Mouse (Mus musculus) megakaryocyte, embryonic 14.5 days (primary cell): Measurements from ENCODE around the gene Tbccd1. TPM values are rescaled to one million over a fixed set of nuclear protein-coding genes. Genes with fewer than 3 reads are reported as not detected.

Experiments
- H3K27me3 ChIP-seq: replicated peaks from 2 replicates; pipeline ENCODE3; 2012; ENCODE audit warnings: inconsistent platforms
- H3K36me3 ChIP-seq: replicated peaks from 2 replicates; pipeline ENCODE3; 2012; ENCODE audit warnings: low read length, inconsistent platforms, mixed read lengths
- H3K4me1 ChIP-seq: 2 replicates; pipeline ENCODE4 v1.6.1; 2012; ENCODE audit warnings: inconsistent platforms
- H3K4me3 ChIP-seq: replicated peaks from 2 replicates; pipeline ENCODE3; 2012; ENCODE audit warnings: moderate library complexity, mild to moderate bottlenecking, inconsistent platforms
- H3K9me3 ChIP-seq: 2 replicates; pipeline ENCODE4 v1.6.1; 2012; ENCODE audit warnings: inconsistent platforms
- FLI1 ChIP-seq: IDR thresholded peaks from 2 replicates; pipeline ENCODE4 v1.6.1; 2012; ENCODE audit warnings: low read length, inconsistent platforms, mixed read lengths
- GATA1 ChIP-seq: IDR thresholded peaks from 3 replicates; pipeline ENCODE4 v1.6.1; 2012; ENCODE audit warnings: mixed read lengths, low read length, inconsistent platforms, borderline replicate concordance
- polyA plus RNA-seq: library from polyadenylated mRNA; stranded (reverse); fragments of >175 nt; gene quantifications from 2 replicates; pipeline ENCODE4 v1.2.3, GENCODE M21; 2012; ENCODE audit warnings: low replicate concordance; ENCODE audit not compliant: insufficient read depth

Gene Tbccd1
- polyA plus RNA-seq, 1 experiment, result 2.5 TPM

DNA sequence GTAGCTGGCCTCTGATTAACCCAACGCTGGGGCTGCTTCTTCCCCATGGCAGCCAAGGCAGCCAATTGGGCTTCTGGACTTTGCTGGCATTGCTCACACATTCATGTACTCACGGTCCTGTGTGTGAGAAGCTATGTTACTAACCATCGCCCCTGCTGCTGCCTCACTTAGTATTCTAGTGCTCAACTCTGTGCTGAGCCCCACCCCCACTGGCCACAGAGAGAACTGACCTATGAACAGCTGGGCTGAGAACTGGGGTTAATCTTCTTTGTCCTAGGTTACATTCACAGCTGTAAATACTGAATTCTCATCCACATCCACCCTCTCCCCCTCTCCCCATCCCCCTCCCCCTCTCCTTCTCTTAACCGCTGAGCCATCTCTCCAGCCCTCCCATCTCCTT, 31.4 kb upstream of the Tbccd1 start:
- no peaks in the 10 kb centered on the region for H3K36me3 ChIP-seq
- TF ChIP-seq GATA1 (no peak), FLI1 (no peak)

DNA sequence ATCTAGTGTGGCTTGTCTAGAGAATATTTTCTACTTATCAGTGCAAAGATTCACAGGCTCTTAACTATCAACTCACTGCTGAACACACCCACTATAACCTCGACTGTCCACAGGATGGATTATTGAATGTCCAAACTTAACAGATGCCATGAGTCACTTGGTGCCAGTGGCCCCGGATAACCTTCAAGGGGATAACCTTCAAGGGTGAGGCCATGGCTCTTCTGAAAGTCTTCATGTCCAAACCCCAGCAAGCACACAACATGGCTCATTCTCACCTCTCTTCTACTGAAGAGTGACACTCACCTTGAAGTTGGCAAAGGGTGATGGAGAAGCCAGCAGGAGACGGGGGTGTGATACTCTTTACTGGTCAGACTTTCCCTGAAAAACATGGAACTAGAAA, 29.3 kb upstream of the Tbccd1 start:
- no peak for TF ChIP-seq GATA1
- TF ChIP-seq FLI1, result no peak
- H3K4me1 ChIP-seq, result peaks cover 31% of the 10 kb centered on the region
- peaks cover 51% of the 10 kb centered on the region for H3K27me3 ChIP-seq
- no peak overlapping the region for H3K4me3 ChIP-seq
- H3K9me3 ChIP-seq, result no peaks in the 10 kb centered on the region
- no peaks in the 10 kb centered on the region for H3K36me3 ChIP-seq

More for the DNA sequence above, 31.4 kb upstream of the Tbccd1 start:
- H3K4me1 ChIP-seq, result peaks cover 21% of the 10 kb centered on the region
- H3K27me3 ChIP-seq, result peaks cover 55% of the 10 kb centered on the region
- no peaks in the 10 kb centered on the region for H3K9me3 ChIP-seq
- no peak overlapping the region for H3K4me3 ChIP-seq

DNA sequence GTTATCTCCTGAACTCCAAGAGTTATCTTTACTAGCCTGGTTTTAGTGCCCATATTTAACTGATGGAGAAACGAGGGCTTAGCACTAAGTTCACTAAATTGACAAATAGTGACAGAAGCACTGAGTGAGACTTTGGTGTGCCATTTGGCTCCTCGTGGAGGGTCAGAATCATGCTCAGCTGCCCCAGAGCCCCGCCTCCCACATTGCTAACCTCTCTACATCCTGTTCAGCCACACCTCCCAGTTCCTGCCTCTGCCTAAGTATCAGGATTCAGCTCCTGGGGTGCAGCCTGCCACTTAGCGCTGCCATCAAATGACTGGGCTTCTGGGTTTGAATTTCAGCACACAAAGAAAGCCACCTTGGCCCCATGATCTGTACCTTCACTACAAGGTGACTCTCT, 27.9 kb upstream of the Tbccd1 start:
- peaks cover 40% of the 10 kb centered on the region for H3K27me3 ChIP-seq
- peaks cover 34% of the 10 kb centered on the region for H3K4me1 ChIP-seq
- TF ChIP-seq FLI1, result no peak
- no peak for TF ChIP-seq GATA1
- no peak overlapping the region for H3K4me3 ChIP-seq
- no peaks in the 10 kb centered on the region for H3K9me3 ChIP-seq
- H3K36me3 ChIP-seq, result no peaks in the 10 kb centered on the region

DNA sequence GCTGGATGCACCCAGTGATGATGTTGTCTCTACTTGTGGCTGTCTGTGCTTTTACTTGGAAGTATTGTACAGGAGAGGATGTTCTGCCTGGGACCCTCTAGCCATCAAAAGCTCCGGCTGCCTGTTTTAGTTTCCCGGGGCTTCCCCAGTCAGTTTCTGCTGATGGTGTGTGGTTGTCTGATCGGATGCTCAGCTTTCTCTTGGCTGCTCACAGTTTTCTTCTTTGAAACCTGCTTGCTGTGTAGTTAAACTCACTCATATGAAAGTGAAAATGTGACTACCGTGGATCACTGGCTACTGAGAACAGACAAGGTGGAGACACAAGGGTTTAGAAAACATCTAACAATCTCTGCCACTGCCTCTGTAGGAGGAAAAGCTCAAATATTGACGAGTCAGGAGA, 26.0 kb upstream of the Tbccd1 start:
- peaks cover 28% of the 10 kb centered on the region for H3K27me3 ChIP-seq
- no peak overlapping the region for H3K4me3 ChIP-seq
- H3K9me3 ChIP-seq, result no peaks in the 10 kb centered on the region
- no peaks in the 10 kb centered on the region for H3K36me3 ChIP-seq
- H3K4me1 ChIP-seq, result peaks cover 32% of the 10 kb centered on the region
- no peak for TF ChIP-seq GATA1
- TF ChIP-seq FLI1, result no peak

DNA sequence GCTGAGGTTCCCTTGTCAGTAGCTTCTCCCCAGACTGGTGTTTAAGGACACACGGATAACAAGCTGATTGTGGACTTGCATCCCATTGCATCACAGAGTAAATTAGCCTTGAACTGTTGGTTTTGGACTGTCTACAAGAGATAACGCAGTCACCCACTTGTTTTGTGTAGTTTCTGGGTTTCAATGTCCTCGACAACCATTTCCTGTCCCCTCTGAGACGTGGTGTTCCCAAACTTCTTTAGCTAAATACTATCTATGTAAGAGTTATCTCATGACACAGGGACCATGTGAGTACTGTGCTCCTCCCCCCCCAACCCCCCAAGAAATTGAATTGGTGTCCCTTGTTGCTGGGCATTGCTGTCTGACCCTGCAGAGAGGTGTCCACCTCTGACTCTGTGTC, 24.0 kb upstream of the Tbccd1 start:
- peaks cover 18% of the 10 kb centered on the region for H3K27me3 ChIP-seq
- TF ChIP-seq GATA1, result no peak
- no peak for TF ChIP-seq FLI1
- H3K9me3 ChIP-seq, result no peaks in the 10 kb centered on the region
- no peaks in the 10 kb centered on the region for H3K36me3 ChIP-seq
- H3K4me3 ChIP-seq, result peak overlapping the region; percentile 26
- H3K4me1 ChIP-seq, result peaks cover 32% of the 10 kb centered on the region

DNA sequence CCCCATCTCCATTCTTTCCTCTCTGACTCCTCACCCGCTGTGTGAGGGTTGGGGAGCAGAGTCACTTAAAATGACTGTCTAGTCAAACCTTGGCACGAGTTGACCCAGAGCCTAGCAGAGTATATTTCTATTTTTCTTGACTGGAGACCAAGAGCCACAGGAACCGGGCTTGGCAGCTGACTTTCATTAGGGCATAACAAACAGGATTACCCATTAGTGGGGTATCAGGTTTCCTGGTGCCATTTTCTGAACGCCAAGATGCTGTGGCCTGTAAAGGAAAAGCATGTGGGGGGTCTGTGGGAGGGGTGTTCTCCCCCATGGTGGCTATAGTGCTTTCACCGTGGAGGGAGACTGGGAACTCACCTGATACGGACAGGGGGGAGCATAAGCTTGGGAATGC, 23.4 kb upstream of the Tbccd1 start:
- no peaks in the 10 kb centered on the region for H3K36me3 ChIP-seq
- TF ChIP-seq FLI1 (no peak), GATA1 (no peak)
- no peak overlapping the region for H3K4me3 ChIP-seq
- H3K27me3 ChIP-seq, result peaks cover 14% of the 10 kb centered on the region
- H3K4me1 ChIP-seq, result peaks cover 36% of the 10 kb centered on the region
- H3K9me3 ChIP-seq, result no peaks in the 10 kb centered on the region

DNA sequence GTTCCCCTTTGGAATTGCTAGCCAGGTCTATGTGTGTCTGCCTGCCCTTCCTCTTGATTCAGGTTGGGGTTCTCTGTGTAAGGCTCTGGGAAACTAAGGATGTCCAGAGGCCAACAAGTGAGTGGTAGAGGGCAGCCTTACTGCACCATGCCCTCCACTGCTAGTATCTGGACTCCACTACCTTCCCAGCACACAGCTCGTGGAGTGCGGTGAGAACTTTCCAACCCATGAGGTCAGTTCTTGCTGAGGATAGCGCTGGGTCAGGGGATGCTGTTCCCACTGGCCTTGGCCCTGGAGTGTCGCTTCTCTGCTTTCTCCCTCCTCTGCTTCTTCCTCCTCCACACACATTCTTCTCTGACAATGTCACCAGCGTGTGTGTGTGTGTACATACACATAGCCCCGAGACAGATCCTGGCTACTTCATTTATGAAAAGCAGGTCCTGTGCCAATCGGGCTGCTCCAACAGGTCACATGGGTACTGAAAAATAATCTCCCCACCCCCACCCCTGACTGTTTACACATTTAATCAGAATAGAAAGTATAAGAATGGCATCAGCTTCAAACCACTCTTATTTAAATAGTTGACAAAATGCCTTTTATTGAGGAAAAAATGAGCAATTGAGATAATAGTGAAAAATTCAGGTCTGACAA, 22.6 kb upstream of the Tbccd1 start:
- H3K27me3 ChIP-seq, result peaks cover 11% of the 10 kb centered on the region
- no peaks in the 10 kb centered on the region for H3K36me3 ChIP-seq
- TF ChIP-seq FLI1 (no peak), GATA1 (no peak)
- H3K9me3 ChIP-seq, result no peaks in the 10 kb centered on the region
- H3K4me3 ChIP-seq, result no peak overlapping the region
- H3K4me1 ChIP-seq, result peaks cover 30% of the 10 kb centered on the region

DNA sequence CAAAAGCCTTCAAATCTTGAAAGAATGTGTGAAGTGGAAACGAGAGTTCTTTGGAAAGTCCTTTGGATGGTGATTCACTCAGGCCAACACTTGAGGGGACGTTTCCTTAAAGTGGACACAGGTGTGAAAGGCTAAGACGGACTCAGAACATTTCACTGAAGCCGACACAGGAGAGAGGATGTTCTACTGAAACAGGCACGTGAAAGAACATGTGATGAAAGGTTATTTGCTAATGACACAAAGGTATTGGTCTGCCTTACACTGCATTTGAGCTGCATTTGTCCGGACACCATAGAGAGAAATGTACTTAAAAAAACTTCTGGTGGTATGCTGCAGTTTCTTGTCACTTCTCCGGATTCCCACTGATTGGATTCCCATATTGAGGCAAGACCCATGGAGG, 21.2 kb upstream of the Tbccd1 start:
- H3K9me3 ChIP-seq, result no peaks in the 10 kb centered on the region

DNA sequence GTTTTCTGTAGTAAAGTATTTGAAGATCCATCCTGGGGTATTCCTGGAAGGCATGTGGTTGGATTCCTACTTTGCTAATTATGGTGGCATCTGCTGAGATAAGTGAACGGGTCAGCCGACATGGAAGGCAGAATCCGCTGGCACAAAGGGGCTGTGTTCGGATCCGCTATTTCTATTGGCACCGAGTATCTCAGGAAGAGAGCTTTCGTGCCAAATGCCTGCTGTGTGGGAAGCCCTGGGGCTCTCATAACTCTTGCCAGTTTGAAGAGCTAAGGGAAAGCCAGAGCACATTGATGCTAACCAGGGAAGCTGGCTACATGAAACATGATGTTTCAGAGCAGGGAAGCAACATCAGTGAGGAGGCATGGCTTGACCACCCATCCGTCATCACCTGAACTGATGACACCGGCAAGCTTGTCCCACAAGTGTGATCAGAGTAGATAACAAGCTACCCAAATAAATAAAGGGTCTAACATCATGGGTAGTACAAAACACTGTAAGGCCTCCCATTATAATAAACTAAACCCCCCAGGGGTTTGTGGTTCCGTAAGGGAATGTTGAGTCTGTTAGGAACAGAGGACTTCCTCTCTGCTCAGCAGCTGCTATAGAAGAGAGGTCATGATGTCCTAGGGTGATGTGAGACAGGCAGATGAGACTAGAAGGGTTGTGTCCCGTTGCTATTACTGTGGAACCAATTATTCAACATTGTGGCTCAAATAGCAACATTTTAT, 20.4 kb upstream of the Tbccd1 start:
- Histone ChIP-seq H3K4me3 (no peak overlapping the region), H3K9me3 (no peaks in the 10 kb centered on the region), H3K36me3 (peaks cover 18% of the 10 kb centered on the region), H3K27me3 (peaks cover 7% of the 10 kb centered on the region), H3K4me1 (peaks cover 26% of the 10 kb centered on the region)
- TF ChIP-seq FLI1, result no peak
- no peak for TF ChIP-seq GATA1

More for the DNA sequence above, 21.2 kb upstream of the Tbccd1 start:
- peaks cover 29% of the 10 kb centered on the region for H3K4me1 ChIP-seq
- H3K36me3 ChIP-seq, result peaks cover 9% of the 10 kb centered on the region
- TF ChIP-seq FLI1, result no peak
- H3K4me3 ChIP-seq, result no peak overlapping the region
- H3K27me3 ChIP-seq, result peaks cover 7% of the 10 kb centered on the region

DNA sequence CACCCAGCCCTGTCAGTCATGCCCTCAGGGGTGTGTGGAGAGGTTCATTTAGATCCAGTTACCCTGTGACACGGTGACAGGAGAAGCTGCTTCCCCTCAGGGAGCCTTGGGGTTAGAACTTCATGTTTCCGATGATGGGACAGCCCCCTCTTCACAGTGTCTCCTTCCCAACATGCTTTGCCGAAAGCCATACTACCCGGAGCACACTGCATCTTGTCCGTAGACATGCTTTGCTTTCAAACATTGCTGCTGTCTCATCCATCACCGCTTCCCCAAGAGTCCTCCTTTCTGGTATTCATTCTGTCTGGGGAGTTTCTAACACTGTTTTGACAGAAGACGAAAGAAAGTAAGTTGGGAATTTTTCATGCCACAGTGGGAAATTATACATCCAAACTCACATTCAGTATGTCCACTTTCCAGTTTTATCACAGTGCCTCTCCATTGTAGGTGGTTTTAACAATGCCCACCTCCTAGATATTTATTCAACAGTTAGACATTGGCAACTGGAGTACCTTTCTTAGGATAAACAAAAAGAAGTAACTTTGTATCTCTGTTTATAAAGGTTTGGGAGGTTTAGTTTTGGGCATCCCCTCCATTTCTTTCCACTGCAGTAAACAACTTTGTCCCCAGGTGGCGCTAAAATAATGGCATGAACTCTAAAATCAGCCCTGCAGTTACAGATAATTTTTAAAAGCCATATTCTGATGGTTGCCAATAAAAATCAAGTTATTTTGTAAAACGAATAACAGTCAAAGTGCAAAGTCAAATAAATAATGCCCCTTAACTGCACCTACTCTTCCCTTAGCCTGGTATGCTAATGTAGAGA, 19.0 kb upstream of the Tbccd1 start:
- TF ChIP-seq FLI1, result no peak

More for the DNA sequence above, 19.0 kb upstream of the Tbccd1 start:
- no peak overlapping the region for H3K4me3 ChIP-seq
- H3K27me3 ChIP-seq, result peaks cover 4% of the 10 kb centered on the region
- H3K9me3 ChIP-seq, result no peaks in the 10 kb centered on the region
- peaks cover 16% of the 10 kb centered on the region for H3K4me1 ChIP-seq
- peaks cover 32% of the 10 kb centered on the region for H3K36me3 ChIP-seq
